Mouse (Mus musculus) E14TG2a.4 (cell line): ENCODE data around the gene Creb3l1.

ENCODE experiments used
- CTCF ChIP-seq: conservative IDR thresholded peaks from 2 replicates; pipeline ENCODE4 v1.5.1; 2014; ENCODE audit warnings: low read length
- NANOG ChIP-seq: IDR thresholded peaks from 2 replicates; pipeline ENCODE4 v1.6.1; 2014; ENCODE audit warnings: borderline replicate concordance, low read length, mixed read lengths
- POU5F1 ChIP-seq: IDR thresholded peaks from 2 replicates; pipeline ENCODE4 v1.6.1; 2014; ENCODE audit warnings: low read length, borderline replicate concordance

GRCm38 (mm10) chr2:91947397-91948150, 76.7 kb downstream of the Creb3l1 start:
- TF ChIP-seq CTCF (no peak), POU5F1 (no peak), NANOG (no peak)
